Mouse (Mus musculus) E14TG2a.4 (cell line): ENCODE measurements at regions not wholly inside any gene's neighbourhood (a gene's known extent, or its start where the extent isn't known, plus 50 kb on each side); places are given as distances from the start of the nearest gene placed in this dataset.

Experiments used
- H3K27me3 ChIP-seq: 2 replicates; pipeline ENCODE4 v1.6.1; 2014; ENCODE audit warnings: low read length, control low read depth; ENCODE audit not compliant: insufficient read depth
- H3K36me3 ChIP-seq: 2 replicates; pipeline ENCODE4 v1.6.1; 2014; ENCODE audit warnings: low read length, control low read depth; ENCODE audit not compliant: insufficient read depth
- H3K4me1 ChIP-seq: replicated peaks from 2 replicates; pipeline ENCODE4 v1.6.1; 2014; ENCODE audit warnings: low read depth, low read length, control low read depth
- H3K4me3 ChIP-seq: replicated peaks from 2 replicates; pipeline ENCODE4 v1.5.1; 2014; ENCODE audit warnings: mild to moderate bottlenecking, low read length
- H3K9me3 ChIP-seq: 2 replicates; pipeline ENCODE4 v1.6.1; 2014; ENCODE audit warnings: low read length, control low read depth
- CTCF ChIP-seq: conservative IDR thresholded peaks from 2 replicates; pipeline ENCODE4 v1.5.1; 2014; ENCODE audit warnings: low read length
- NANOG ChIP-seq: IDR thresholded peaks from 2 replicates; pipeline ENCODE4 v1.6.1; 2014; ENCODE audit warnings: borderline replicate concordance, low read length, mixed read lengths
- POU5F1 ChIP-seq: IDR thresholded peaks from 2 replicates; pipeline ENCODE4 v1.6.1; 2014; ENCODE audit warnings: low read length, borderline replicate concordance

GRCm38 (mm10) chr13:6137170-6137569, 275.9 kb downstream of the Klf6 start:
- H3K27me3 ChIP-seq = no peaks in the 10 kb centered on the region
- H3K4me3 ChIP-seq = no peak overlapping the region
- no peaks in the 10 kb centered on the region for H3K36me3 ChIP-seq
- peaks cover 15% of the 10 kb centered on the region for H3K9me3 ChIP-seq
- 0 out of 2 replicates have a peak, but pooled peaks cover 4% of the 10 kb centered on the region for H3K4me1 ChIP-seq
- TF ChIP-seq CTCF (no peak), NANOG (no peak)

- Histone ChIP-seq H3K4me3 (no peak overlapping the region), H3K36me3 (no peaks in the 10 kb centered on the region), H3K9me3 (no peaks in the 10 kb centered on the region), H3K27me3 (no peaks in the 10 kb centered on the region), H3K4me1 (no peaks in the 10 kb centered on the region)
- no peak for TF ChIP-seq NANOG
- no peak for TF ChIP-seq CTCF
- no peak for TF ChIP-seq POU5F1
Measured at GRCm38 (mm10) chr13:6142771-6143170, 281.5 kb downstream of the Klf6 start.

- no peaks in the 10 kb centered on the region for H3K36me3 ChIP-seq
- H3K27me3 ChIP-seq = no peaks in the 10 kb centered on the region
- no peak overlapping the region for H3K4me3 ChIP-seq
- H3K9me3 ChIP-seq = no peaks in the 10 kb centered on the region
- H3K4me1 ChIP-seq = no peaks in the 10 kb centered on the region
- TF ChIP-seq CTCF (no peak), POU5F1 (no peak), NANOG (no peak)
Measured at GRCm38 (mm10) chr13:6153657-6154056, 292.4 kb downstream of the Klf6 start.

- no peaks in the 10 kb centered on the region for H3K36me3 ChIP-seq
- no peaks in the 10 kb centered on the region for H3K9me3 ChIP-seq
- no peak overlapping the region for H3K4me3 ChIP-seq
- no peak for TF ChIP-seq CTCF
- no peak for TF ChIP-seq NANOG
- no peak for TF ChIP-seq POU5F1
- H3K27me3 ChIP-seq = no peaks in the 10 kb centered on the region
- no peaks in the 10 kb centered on the region for H3K4me1 ChIP-seq
Measured at GRCm38 (mm10) chr13:6156191-6156590, 294.9 kb downstream of the Klf6 start.

GRCm38 (mm10) chr13:6157029-6157428, 295.7 kb downstream of the Klf6 start:
- no peaks in the 10 kb centered on the region for H3K36me3 ChIP-seq
- H3K4me1 ChIP-seq = no peaks in the 10 kb centered on the region
- H3K4me3 ChIP-seq = no peak overlapping the region
- H3K27me3 ChIP-seq = no peaks in the 10 kb centered on the region
- TF ChIP-seq CTCF (no peak), NANOG (no peak), POU5F1 (no peak)
- no peaks in the 10 kb centered on the region for H3K9me3 ChIP-seq

GRCm38 (mm10) chr13:6157946-6158345, 296.7 kb downstream of the Klf6 start:
- Histone ChIP-seq H3K9me3 (no peaks in the 10 kb centered on the region), H3K4me1 (no peaks in the 10 kb centered on the region), H3K36me3 (no peaks in the 10 kb centered on the region), H3K4me3 (no peak overlapping the region), H3K27me3 (no peaks in the 10 kb centered on the region)
- TF ChIP-seq POU5F1 (no peak), CTCF (no peak), NANOG (no peak)

GRCm38 (mm10) chr13:6159412-6159811, 298.1 kb downstream of the Klf6 start:
- no peaks in the 10 kb centered on the region for H3K27me3 ChIP-seq
- TF ChIP-seq POU5F1 (no peak), NANOG (no peak), CTCF (no peak)

GRCm38 (mm10) chr13:6165916-6166315, 304.6 kb downstream of the Klf6 start:
- TF ChIP-seq CTCF = no peak
- no peaks in the 10 kb centered on the region for H3K4me1 ChIP-seq
- H3K27me3 ChIP-seq = no peaks in the 10 kb centered on the region
- H3K4me3 ChIP-seq = no peak overlapping the region
- H3K36me3 ChIP-seq = no peaks in the 10 kb centered on the region
- no peaks in the 10 kb centered on the region for H3K9me3 ChIP-seq

More at GRCm38 (mm10) chr13:6159412-6159811, 298.1 kb downstream of the Klf6 start:
- Histone ChIP-seq H3K4me1 (no peaks in the 10 kb centered on the region), H3K9me3 (no peaks in the 10 kb centered on the region), H3K36me3 (no peaks in the 10 kb centered on the region), H3K4me3 (no peak overlapping the region)

- TF ChIP-seq POU5F1 = no peak
- no peak for TF ChIP-seq NANOG
- no peak for TF ChIP-seq CTCF
- Histone ChIP-seq H3K4me3 (no peak overlapping the region), H3K27me3 (no peaks in the 10 kb centered on the region), H3K36me3 (no peaks in the 10 kb centered on the region), H3K4me1 (no peaks in the 10 kb centered on the region), H3K9me3 (no peaks in the 10 kb centered on the region)
Measured at GRCm38 (mm10) chr13:6167055-6167761, 305.9 kb downstream of the Klf6 start.

GRCm38 (mm10) chr13:6173095-6173494, 311.8 kb downstream of the Klf6 start:
- Histone ChIP-seq H3K4me3 (no peak overlapping the region), H3K27me3 (no peaks in the 10 kb centered on the region), H3K9me3 (no peaks in the 10 kb centered on the region), H3K4me1 (no peaks in the 10 kb centered on the region), H3K36me3 (no peaks in the 10 kb centered on the region)
- TF ChIP-seq NANOG = no peak
- TF ChIP-seq POU5F1 = no peak
- no peak for TF ChIP-seq CTCF
